Mouse (Mus musculus) lung, postnatal 0 days (tissue): ENCODE measurements around the gene Hif1an. TPM values are rescaled to one million over a fixed set of nuclear protein-coding genes. Genes with fewer than 3 reads are reported as not detected.
A peak's percentile ranks its signal among the peaks of the same experiment; 100 is the strongest.

Experiments
- ATAC-seq: fragments of 200-750 bp; cut with Nextera tagmentation; 2 replicates; pipeline ENCODE4 v1.8.0; 2017; ENCODE audit warnings: moderate library complexity
- DNase-seq: peaks from one replicate; pipeline ENCODE4 v3.0.0-alpha.2; 2016; ENCODE audit warnings: low spot score
- H3K27ac ChIP-seq: fragments of 300-500 bp; sonication (generic); 2 replicates; pipeline ENCODE4 v1.5.1; 2014; ENCODE audit warnings: antibody characterized with exemption, mild to moderate bottlenecking, low read length, mixed read lengths
- H3K27me3 ChIP-seq: fragments of 300-500 bp; sonication (generic); replicated peaks from 2 replicates; pipeline ENCODE4 v1.6.1; 2014; ENCODE audit warnings: low read length, mixed read lengths; ENCODE audit not compliant: insufficient read depth
- H3K36me3 ChIP-seq: fragments of 300-500 bp; sonication (generic); 2 replicates; pipeline ENCODE4 v1.6.1; 2014; ENCODE audit warnings: low read length, mixed read lengths; ENCODE audit not compliant: insufficient read depth
- H3K4me1 ChIP-seq: fragments of 300-500 bp; sonication (generic); 2 replicates; pipeline ENCODE4 v1.6.1; 2014; ENCODE audit warnings: antibody characterized with exemption, low read depth, low read length, mixed read lengths; ENCODE audit not compliant: insufficient read depth
- H3K4me2 ChIP-seq: fragments of 300-500 bp; sonication (generic); replicated peaks from 2 replicates; pipeline ENCODE4 v1.6.1; 2014; ENCODE audit warnings: low read depth, mild to moderate bottlenecking, low read length, moderate library complexity, mixed read lengths
- H3K4me3 ChIP-seq: fragments of 300-500 bp; sonication (generic); 2 replicates; pipeline ENCODE4 v1.5.1; 2014; ENCODE audit warnings: low read depth, low read length
- H3K9ac ChIP-seq: fragments of 300-500 bp; sonication (generic); replicated peaks from 2 replicates; pipeline ENCODE4 v1.6.1; 2014; ENCODE audit warnings: low read depth, mild to moderate bottlenecking
- H3K9me3 ChIP-seq: fragments of 300-500 bp; sonication (generic); 2 replicates; pipeline ENCODE4 v1.6.1; 2016; ENCODE audit warnings: low read length, mixed read lengths
- CTCF ChIP-seq: IDR thresholded peaks from 2 replicates; pipeline ENCODE4 v1.5.1; 2016; ENCODE audit warnings: antibody characterized with exemption, mild to moderate bottlenecking
- EP300 ChIP-seq: IDR thresholded peaks from 2 replicates; pipeline ENCODE4 v1.6.1; 2016; ENCODE audit warnings: antibody characterized with exemption, mild to moderate bottlenecking, control low read depth
- WGBS: fragments of 180-500 bp; shearing (Covaris S2); extraction: QIAGEN DNeasy Blood & Tissue Kit; methylation state at CpG from one replicate; pipeline ENCODE4 v1.1.7; 2014; 5-methylcytosine and 5-hydroxymethylcytosine counted together
- polyA plus RNA-seq: library from polyadenylated mRNA; unstranded; fragments of >200 nt; fragmentation: Nextera tagmentation; extraction: Ambion mirVana; gene quantifications from 2 replicates; pipeline ENCODE4 v1.2.1, GENCODE M21; 2015

The Hif1an gene
- polyA plus RNA-seq, 1 experiment from 2014 or later: 21.7 TPM

DNA sequence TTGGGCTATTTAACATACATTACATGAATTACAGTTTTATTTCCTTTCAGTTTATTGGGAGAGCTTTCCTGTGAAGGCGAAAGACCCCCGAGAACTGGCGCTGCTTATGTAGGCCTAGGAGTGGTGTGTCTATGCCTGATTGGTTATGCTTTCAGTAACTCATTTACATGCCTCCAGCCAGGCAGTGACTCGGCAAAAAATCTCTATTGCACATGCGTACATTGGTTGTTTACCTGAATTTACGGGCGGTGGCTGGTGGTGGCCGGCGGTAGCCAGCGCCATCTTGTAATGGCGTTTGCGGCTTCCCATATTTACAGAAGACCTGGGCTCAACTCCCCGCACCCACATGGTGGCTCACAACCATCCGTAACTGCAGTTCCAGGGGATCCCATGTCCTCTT is 31.5 kb downstream of the Hif1an start:
- TF ChIP-seq EP300 (no peak), CTCF (no peak)
- H3K27ac ChIP-seq: no peak overlapping the region
- no peak overlapping the region for H3K4me2 ChIP-seq
- no peak for DNase-seq
- 94% methylated on average over 14 of the region's 14 CpGs for WGBS
- no peaks in the 10 kb centered on the region for H3K9me3 ChIP-seq
- no peak overlapping the region for H3K9ac ChIP-seq
- H3K4me3 ChIP-seq: no peak overlapping the region
- no peaks in the 10 kb centered on the region for H3K4me1 ChIP-seq
- no peak for ATAC-seq
- H3K36me3 ChIP-seq: no peaks in the 10 kb centered on the region
- no peaks in the 10 kb centered on the region for H3K27me3 ChIP-seq

DNA sequence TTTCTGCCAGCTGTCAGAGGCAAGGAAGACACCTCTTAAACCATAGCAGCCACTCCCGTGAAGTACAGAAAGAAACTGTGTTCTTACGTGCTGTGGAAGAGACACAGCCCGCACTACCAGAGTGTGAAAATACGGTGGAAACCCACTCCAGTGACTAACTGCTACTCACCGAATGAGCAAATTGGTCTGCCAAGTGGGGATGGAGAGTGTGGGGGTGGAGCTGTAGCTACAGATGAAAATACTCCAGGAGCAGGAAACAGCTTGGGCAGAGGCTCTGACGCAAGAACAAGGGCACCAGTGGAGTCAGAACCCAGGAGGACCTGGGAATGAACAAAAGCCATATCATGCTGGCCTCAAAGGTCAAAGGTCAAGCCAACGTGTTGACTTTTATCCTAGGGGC is 55.5 kb downstream of the Hif1an start:
- DNase-seq: peak; percentile 37
- no peak overlapping the region for H3K27ac ChIP-seq
- TF ChIP-seq CTCF (no peak), EP300 (no peak)
- no peak overlapping the region for H3K4me2 ChIP-seq
- ATAC-seq: no peak
- H3K36me3 ChIP-seq: no peaks in the 10 kb centered on the region
- no peaks in the 10 kb centered on the region for H3K4me1 ChIP-seq
- H3K9ac ChIP-seq: no peak overlapping the region
- no peak overlapping the region for H3K4me3 ChIP-seq
- no peaks in the 10 kb centered on the region for H3K9me3 ChIP-seq
- 46% methylated on average over 7 of the region's 7 CpGs for WGBS
- no peaks in the 10 kb centered on the region for H3K27me3 ChIP-seq

Other genes starting within 250 kb of the Hif1an start
- 0.53 and 0.60 TPM in 2 replicates for gene Scd4, start 229.8 kb upstream of the Hif1an start, polyA plus RNA-seq
- 41.6 and 93.7 TPM in 2 replicates for gene Scd1, start 155.0 kb upstream of the Hif1an start, polyA plus RNA-seq
- not detected in 2 replicates for gene Wnt8b, start 69.4 kb upstream of the Hif1an start, polyA plus RNA-seq
- gene Sec31b, start 17.0 kb upstream of the Hif1an start, polyA plus RNA-seq: 0.42 and 0.46 TPM in 2 replicates
- 0.86 TPM in 1 of 2 replicates, not detected in the other for gene Gm20538, start 10.0 kb upstream of the Hif1an start, polyA plus RNA-seq
- gene Ndufb8, start 7.4 kb upstream of the Hif1an start, polyA plus RNA-seq: 348 and 406 TPM in 2 replicates
- not detected in 2 replicates for gene Pax2, start 193.2 kb downstream of the Hif1an start, polyA plus RNA-seq